Mouse (Mus musculus): ENCODE measurements at regions not wholly inside any gene's neighbourhood (a gene's known extent, or its start where the extent isn't known, plus 50 kb on each side); places are given as distances from the start of the nearest gene placed in this dataset.

DNA sequence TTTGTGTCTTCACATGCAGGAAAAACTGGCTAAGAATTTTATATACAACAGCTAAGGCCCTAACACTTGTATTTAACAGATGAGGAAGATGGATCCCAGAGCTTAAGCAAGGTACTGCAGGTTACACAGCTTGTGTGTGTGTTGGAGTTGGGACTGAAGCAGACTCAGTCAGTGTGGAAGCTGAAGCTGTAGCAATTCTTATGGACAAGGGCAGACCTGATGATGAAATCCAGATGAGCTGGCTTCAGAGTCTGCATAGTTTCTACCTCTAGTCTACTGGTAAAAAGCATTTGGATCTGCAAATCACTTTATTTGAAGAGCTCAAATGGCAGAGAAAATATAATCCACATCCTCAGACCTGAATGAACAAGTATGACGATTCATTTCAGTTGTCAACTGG is 226.7 kb downstream of the Bcl2l11 start:
- TF ChIP-seq POLR2A (IDR thresholded peaks at IDR 0.05; ENCODE audit: control insufficient read depth, extremely low read depth, insufficient read depth, low read length, poor library complexity) (no peak), CTCF (IDR thresholded peaks at IDR 0.05; ENCODE audit: borderline replicate concordance, control insufficient read depth, extremely low read depth, insufficient read depth, low read length, poor library complexity) (no peak)
